In the genomic region with DNA sequence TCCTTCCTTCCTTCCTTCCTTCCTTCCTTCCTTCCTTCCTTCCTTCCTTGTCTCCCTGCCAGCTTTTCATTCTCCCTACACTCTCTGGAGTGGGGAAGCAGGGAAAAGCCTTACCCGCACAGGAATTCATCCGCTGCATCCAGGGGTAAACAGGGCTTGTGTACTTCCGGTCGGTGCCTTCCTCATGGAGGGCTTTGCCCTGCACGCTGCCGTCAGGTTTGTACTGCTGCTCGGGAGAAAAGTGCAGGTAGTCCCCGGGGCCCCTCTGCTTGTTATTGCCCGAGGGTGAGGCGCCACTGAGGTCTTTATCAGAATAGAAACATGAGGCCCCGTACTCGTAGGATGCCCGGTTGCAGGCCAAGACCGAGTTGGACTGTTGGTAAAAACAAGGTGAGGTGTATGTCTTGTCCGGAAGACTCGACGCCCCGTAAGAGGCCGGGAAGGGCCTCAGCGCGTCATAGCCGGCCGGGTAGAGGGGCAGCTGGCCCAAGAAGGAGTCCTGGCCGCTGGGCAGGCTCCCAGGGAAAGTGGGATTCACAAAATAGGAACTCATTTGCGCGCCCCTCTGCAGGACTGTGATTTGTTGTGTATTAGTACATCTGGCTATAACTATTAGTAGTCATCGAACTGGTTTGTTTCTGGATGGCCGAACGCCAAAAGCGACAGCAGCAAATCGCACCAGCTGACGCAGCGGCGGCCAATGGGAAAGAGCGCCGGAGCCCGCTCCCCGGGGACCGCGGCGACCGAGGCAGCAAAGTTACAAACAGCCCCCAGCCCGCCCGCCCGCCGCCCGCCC, we compare ENCODE assay signal across 8 mouse cellular contexts. TPM values are rescaled to one million over a fixed set of nuclear protein-coding genes. Genes with fewer than 3 reads are reported as not detected.
A peak's percentile ranks its signal among the peaks of the same experiment; 100 is the strongest.
DNase-seq lines count a peak whose midpoint lies in the region; ATAC-seq and TF ChIP-seq lines count a peak whose summit lies in the region.

Hoxa6 (minus strand) TSS at position 651 of the 796 bp plus-strand sequence.

- intact Hi-C loops in heart, postnatal 25 days (cut with DNase I) = no loop called here

- H3K36me3 ChIP-seq in hindbrain, embryonic 16.5 days (ENCODE audit: control insufficient read depth, insufficient read depth, low read length) = no peaks in the 10 kb centered on the region
- H3K36me3 ChIP-seq in liver, embryonic 15.5 days (replicated peaks) = no peaks in the 10 kb centered on the region
- H3K36me3 ChIP-seq in forebrain, embryonic 12.5 days (replicated peaks) = no peaks in the 10 kb centered on the region

- no peaks in the 10 kb centered on the region; the same call in 1 of the 2 replicates for H3K4me1 ChIP-seq in hindbrain, embryonic 16.5 days (ENCODE audit: control insufficient read depth, insufficient read depth, low read depth, low read length)
- H3K4me1 ChIP-seq in liver, embryonic 15.5 days (replicated peaks) = peaks cover 12% of the 10 kb centered on the region
- H3K4me1 ChIP-seq in forebrain, embryonic 12.5 days = peaks cover 20% of the 10 kb centered on the region; the same call in 1 of the 2 replicates

- POLR2A ChIA-PET in Patski (lab: Charles Lee) = interaction anchor here (1.0 to 37.4 kb wide), 4 partner anchors 15 to 50 kb away, joined by 3 to 778 read pairs (median 266); partner anchors contain the start of genes 5730596B20Rik, Hoxa10, Hoxa11 and Hoxa7

- no peak for TF ChIP-seq CTCF in Patski (IDR thresholded peaks at IDR 0.05)

- H3K4me3 ChIP-seq in hindbrain, embryonic 16.5 days (ENCODE audit: low read length) = peak within 1 kb of the TSS; percentile 33
- peak within 1 kb of the TSS; percentile 8; the same call in 1 of the 2 replicates for H3K4me3 ChIP-seq in liver, embryonic 15.5 days (replicated peaks)
- no peak within 1 kb of the TSS for H3K4me3 ChIP-seq in forebrain, embryonic 12.5 days (replicated peaks)

- 1% methylated on average over 47 of the region's 47 CpGs for WGBS in hindbrain, embryonic 16.5 days
- WGBS in liver, embryonic 15.5 days (ENCODE audit: insufficient replicate concordance) = 6% methylated on average over 47 of the region's 47 CpGs
- WGBS in forebrain, embryonic 12.5 days = 1% methylated on average over 44 of the region's 47 CpGs

- peak within 1 kb of the TSS; percentile 52 for H3K27ac ChIP-seq in hindbrain, embryonic 16.5 days (ENCODE audit: low read depth, low read length)
- H3K27ac ChIP-seq in liver, embryonic 15.5 days (replicated peaks) = no peak within 1 kb of the TSS
- H3K27ac ChIP-seq in forebrain, embryonic 12.5 days = no peak within 1 kb of the TSS

- in situ Hi-C loops in Patski (cut with MboI; ENCODE audit: low pct_unique_long_range_greater_than_20kb) = loop anchor here (5.0 to 25.0 kb wide), 3 partner anchors 201 to 496 kb away; no protein-coding TSS in a partner anchor

- no peaks in the 10 kb centered on the region for H3K27me3 ChIP-seq in Patski
- peaks cover 53% of the 10 kb centered on the region for H3K27me3 ChIP-seq in hindbrain, embryonic 16.5 days (replicated peaks; ENCODE audit: control insufficient read depth, insufficient read depth, low read length)
- peaks cover 100% of the 10 kb centered on the region for H3K27me3 ChIP-seq in liver, embryonic 15.5 days
- peaks cover 99% of the 10 kb centered on the region for H3K27me3 ChIP-seq in forebrain, embryonic 12.5 days

- H3K9me3 ChIP-seq in hindbrain, embryonic 16.5 days (ENCODE audit: control insufficient read depth, low read length) = no peaks in the 10 kb centered on the region
- no peaks in the 10 kb centered on the region for H3K9me3 ChIP-seq in liver, embryonic 15.5 days (replicated peaks)
- no peaks in the 10 kb centered on the region for H3K9me3 ChIP-seq in forebrain, embryonic 12.5 days

- H3K4me2 ChIP-seq in hindbrain, embryonic 16.5 days (ENCODE audit: low read length) = peak within 1 kb of the TSS; percentile 52
- H3K4me2 ChIP-seq in liver, embryonic 15.5 days = peak within 1 kb of the TSS; percentile 29
- no peak within 1 kb of the TSS for H3K4me2 ChIP-seq in forebrain, embryonic 12.5 days

- DNase-seq in heart, adult 11 months = peak; percentile 91
- DNase-seq in heart, postnatal 25 days (ENCODE audit: low spot score) = no peak
- no peak for DNase-seq in Patski (ENCODE audit: low read depth, low spot score)
- no peak for DNase-seq in frontal cortex, postnatal 25 days (ENCODE audit: low spot score in 2 of 2)

- CTCF ChIA-PET in Patski (lab: Charles Lee) = no interaction called here

- no peak for ATAC-seq in Patski
- ATAC-seq in hindbrain, embryonic 16.5 days = no peak
- ATAC-seq in liver, embryonic 15.5 days (ENCODE audit: insufficient read depth) = no peak
- no peak for ATAC-seq in frontal cortex, adult (ENCODE audit: low TSS enrichment)
- ATAC-seq in forebrain, embryonic 12.5 days (ENCODE audit: low FRiP score) = no peak

- H3K9ac ChIP-seq in hindbrain, embryonic 16.5 days (ENCODE audit: low read depth, low read length) = peak within 1 kb of the TSS; percentile 37
- H3K9ac ChIP-seq in liver, embryonic 15.5 days = no peak within 1 kb of the TSS
- H3K9ac ChIP-seq in forebrain, embryonic 12.5 days = no peak within 1 kb of the TSS

RNA-seq across cellular contexts. Expression of gene Hoxa6, which starts in this region (rescaled TPM):
- total RNA-seq in heart, postnatal 25 days (2021) = not detected
- 13.5 TPM for polyA plus RNA-seq in Patski (2021)
- polyA plus RNA-seq in hindbrain, embryonic 16.5 days (2015; fragmentation: Nextera tagmentation; extraction: Ambion mirVana) = 9.4 and 9.9 TPM in 2 replicates
- polyA plus RNA-seq in liver, embryonic 15.5 days (2015; fragmentation: Nextera tagmentation; extraction: Ambion mirVana) = not detected in 2 replicates
- not detected in 2 replicates for polyA plus RNA-seq in forebrain, embryonic 12.5 days (2016; fragmentation: Nextera tagmentation; extraction: Ambion mirVana)

Comparison
In these comparisons a context has a peak if more than half of its experiments do, and no peak if none do; other contexts are left out.
1. RNA of gene Hoxa6 (polyA plus RNA-seq): 13.5 TPM in Patski (single experiment) and 9.4 to 9.9 TPM in hindbrain, embryonic 16.5 days; not detected in liver, embryonic 15.5 days and not detected in forebrain, embryonic 12.5 days; every median in the first group is over 10 times any median in the second.